Mouse (Mus musculus) embryonic fibroblast, embryonic 13.5 days (primary cell): ENCODE measurements around the gene App.

Experiments used
- CTCF ChIP-seq: IDR thresholded peaks from 2 replicates; pipeline ENCODE4 v1.5.1; 2011; ENCODE audit warnings: mild to moderate bottlenecking, control low read depth, low read length, moderate library complexity, borderline replicate concordance; ENCODE audit not compliant: insufficient read depth
- POLR2A ChIP-seq: IDR thresholded peaks from 2 replicates; pipeline ENCODE4 v1.6.1; 2011; ENCODE audit warnings: low read depth, mild to moderate bottlenecking, control low read depth, low read length, moderate library complexity

DNA sequence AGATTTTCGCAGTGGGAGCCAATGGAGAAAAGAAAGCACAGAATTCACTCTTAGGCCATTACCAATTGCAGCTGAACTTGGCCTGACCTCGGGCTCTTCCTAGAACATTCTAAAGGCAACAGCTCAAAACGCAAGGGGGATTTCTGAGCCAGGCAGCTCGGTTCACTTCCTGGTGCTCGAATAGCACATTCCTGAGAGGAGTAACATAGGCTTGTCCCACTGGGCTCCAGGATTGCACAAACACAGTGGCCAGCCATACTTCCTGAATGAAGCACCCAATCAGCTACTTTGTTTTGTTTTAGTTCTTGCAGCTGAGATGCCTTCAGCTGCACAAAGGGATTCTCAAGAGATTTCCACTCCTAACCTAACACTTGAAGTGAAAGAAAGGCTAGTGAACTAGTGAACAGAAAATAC lies 40.1 kb downstream of the App start:
- TF ChIP-seq POLR2A (no peak), CTCF (no peak)
